Mouse (Mus musculus) liver, adult (tissue): ENCODE results near the gene D5Ertd579e.

Experiments used
- GATA4 ChIP-seq: IDR thresholded peaks from 2 replicates; pipeline ENCODE4 v1.6.1; 2014; ENCODE audit warnings: mild to moderate bottlenecking, low read length; ENCODE audit not compliant: insufficient replicate concordance

The D5Ertd579e gene

GRCm38 (mm10) chr5:36669021-36670008 is 26.5 kb downstream of the D5Ertd579e start:
- TF ChIP-seq GATA4: no peak

DNA sequence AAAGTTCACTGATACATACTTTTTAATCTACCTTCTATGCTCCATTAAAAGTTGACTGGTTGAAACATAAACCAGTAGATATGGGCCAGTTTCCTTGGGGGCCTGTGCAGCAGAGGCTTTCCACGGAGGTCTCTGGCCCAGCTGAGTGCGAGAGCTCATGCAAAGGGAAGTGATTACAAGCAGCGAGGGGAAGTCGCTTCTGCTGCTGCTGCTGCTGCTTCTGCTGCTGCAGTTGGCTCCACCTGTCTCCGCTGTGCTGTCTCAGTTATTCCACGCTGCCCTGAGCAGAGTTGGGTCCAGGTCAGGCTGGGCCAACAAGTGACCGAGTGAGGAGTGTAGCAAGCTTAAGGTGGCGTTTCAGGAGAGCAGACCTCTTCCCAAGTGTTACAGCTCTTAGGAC is 27.3 kb downstream of the D5Ertd579e start:
- no peak for TF ChIP-seq GATA4

GRCm38 (mm10) chr5:36667165-36667564 is 28.7 kb downstream of the D5Ertd579e start:
- TF ChIP-seq GATA4: no peak

DNA sequence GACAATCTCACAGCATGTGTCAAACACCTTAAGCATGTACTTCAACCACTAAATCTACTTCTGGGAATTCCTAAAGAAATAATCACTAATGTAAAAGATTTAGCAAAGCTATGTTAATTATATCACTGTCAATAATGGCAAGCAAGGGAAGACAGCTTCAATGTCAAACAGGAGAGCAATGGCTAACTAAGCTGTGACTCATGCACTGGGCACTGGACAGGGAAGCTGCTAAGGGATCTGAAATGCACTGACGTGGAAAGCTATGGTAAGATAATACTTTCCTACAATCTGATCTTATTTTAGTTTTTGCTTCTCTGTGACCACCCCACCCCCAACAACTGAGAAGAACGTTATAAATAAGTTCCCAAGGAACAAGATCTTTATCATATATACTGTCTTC is 32.5 kb downstream of the D5Ertd579e start:
- no peak for TF ChIP-seq GATA4

DNA sequence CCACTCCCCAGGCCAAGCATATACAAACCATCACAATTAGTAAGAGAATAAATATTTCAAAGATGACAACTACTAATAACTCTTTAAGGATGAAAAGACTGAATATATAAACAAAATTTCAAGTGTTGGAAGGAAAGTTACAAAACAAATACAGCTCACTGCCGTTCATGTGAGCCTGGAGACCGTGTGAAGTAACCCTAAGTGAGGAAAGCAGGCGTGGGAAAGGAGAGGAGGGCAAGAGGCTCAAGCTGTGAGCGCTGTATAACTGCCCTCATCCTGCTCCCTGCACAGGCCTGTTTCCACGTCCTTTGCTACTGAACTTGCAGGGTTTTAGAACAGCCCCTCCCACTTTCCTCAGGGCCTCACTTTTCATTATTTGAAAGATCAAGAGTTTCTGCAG is 70.2 kb downstream of the D5Ertd579e start:
- TF ChIP-seq GATA4: no peak

DNA sequence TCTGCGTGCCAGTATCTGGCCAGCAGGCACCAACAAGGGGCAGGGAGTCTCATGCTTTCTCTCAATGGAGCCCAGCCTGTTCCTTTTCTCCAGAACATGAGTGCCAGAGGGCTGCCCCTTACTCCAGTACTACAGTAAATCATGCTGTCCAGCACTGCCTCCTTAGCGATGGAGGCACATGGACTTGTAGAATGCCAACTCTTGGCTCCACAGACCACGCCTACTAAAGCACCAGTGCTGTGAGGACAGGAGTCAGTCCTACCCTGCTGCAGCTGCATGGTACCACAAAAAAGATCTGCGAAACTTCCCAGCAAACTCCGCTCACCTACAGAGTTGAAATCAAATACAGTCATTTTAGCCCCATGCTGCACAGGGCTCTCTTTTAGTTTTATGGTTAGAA is 72.2 kb downstream of the D5Ertd579e start:
- no peak for TF ChIP-seq GATA4

DNA sequence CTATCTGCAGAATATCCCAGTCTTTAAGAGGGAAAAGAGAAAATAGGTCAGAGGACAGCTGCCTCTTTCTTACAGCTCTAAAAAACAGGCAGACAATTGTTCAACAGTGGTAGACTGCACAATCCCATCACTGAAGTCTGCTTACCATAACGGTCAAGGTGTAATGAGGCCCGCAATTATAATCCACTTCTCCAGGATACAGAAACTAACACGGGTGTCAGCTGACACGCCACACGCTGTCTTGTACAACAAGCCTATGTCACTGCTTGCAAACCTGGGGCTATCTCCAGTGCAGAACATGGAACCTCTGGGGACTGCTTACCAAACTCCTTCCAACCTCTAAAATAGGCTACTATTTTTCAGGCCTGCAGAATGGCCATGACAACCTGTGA is 74.8 kb downstream of the D5Ertd579e start:
- TF ChIP-seq GATA4: no peak

- TF ChIP-seq GATA4: no peak
Measured at GRCm38 (mm10) chr5:36620409-36621057, 75.3 kb downstream of the D5Ertd579e start.

- TF ChIP-seq GATA4: no peak
Measured at GRCm38 (mm10) chr5:36618890-36619289, 76.9 kb downstream of the D5Ertd579e start.

- TF ChIP-seq GATA4: no peak
Measured at GRCm38 (mm10) chr5:36618356-36618755, 77.5 kb downstream of the D5Ertd579e start.

DNA sequence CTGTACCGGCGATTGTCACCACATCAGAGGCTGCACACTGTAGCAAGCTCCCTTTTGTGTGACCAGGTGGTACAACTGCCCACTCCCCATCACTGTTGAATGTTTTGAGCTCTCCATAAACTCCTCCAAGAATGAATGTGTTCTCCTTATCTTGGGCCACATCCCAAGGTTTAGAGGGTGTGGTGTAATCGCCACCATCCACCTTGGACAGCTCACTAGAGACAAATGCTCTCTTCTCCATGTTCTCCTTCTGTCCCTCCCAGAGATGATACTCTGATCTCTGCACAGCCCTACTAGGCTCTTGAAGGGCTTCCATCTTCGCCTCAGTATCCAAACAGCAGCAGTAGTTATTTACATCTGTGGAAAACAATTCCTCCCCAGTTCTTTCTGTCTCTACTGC is 81.7 kb downstream of the D5Ertd579e start:
- no peak for TF ChIP-seq GATA4

GRCm38 (mm10) chr5:36608939-36609499 is 86.8 kb downstream of the D5Ertd579e start:
- no peak for TF ChIP-seq GATA4

GRCm38 (mm10) chr5:36603031-36603430 is 92.8 kb downstream of the D5Ertd579e start:
- no peak for TF ChIP-seq GATA4

DNA sequence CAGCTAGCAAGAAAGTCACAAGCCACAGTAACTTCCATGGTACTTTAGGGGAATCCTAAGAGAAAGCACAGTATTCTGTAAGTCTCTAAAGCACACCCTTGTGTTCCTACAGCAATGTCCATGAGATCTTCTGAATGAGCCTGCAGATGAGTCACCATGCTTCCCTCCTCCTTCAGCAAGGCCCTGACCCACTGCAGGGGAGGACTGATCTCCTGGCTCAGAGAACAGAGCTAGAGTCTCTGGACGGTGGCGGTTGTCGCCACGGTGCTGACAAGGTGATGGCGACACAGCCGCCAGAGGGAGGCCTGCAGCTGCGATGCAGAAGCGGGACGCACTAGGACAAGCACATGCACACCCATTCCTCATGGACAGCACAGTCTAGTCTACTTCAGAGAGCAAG is 93.8 kb downstream of the D5Ertd579e start:
- TF ChIP-seq GATA4: no peak

- no peak for TF ChIP-seq GATA4
Measured at GRCm38 (mm10) chr5:36601492-36601891, 94.3 kb downstream of the D5Ertd579e start.

DNA sequence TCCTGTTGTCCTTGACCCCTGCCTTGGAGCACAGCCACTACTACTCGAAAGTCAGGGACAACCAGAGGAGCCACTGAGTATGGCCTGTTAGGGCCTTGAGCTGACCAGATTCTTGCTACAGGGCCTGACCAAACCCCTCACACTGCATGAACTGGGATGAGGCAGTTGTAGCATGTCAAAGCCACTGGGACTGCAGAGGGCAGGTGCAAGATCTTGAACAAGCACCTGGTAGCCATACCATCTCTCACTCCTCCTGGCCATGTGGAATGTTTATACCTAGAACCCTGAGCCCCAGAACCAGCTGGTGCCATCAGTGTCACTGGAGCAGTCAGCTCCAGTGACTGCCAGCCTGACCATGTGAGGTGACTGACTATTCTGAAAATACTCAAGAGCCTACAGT is 96.9 kb downstream of the D5Ertd579e start:
- no peak for TF ChIP-seq GATA4
